Mouse (Mus musculus): ENCODE data around the gene Sbno2. TPM values are rescaled to one million over a fixed set of nuclear protein-coding genes. Genes with fewer than 3 reads are reported as not detected.

Gene Sbno2
- polyA plus RNA-seq, 1 experiment, result 37.3 TPM

DNA sequence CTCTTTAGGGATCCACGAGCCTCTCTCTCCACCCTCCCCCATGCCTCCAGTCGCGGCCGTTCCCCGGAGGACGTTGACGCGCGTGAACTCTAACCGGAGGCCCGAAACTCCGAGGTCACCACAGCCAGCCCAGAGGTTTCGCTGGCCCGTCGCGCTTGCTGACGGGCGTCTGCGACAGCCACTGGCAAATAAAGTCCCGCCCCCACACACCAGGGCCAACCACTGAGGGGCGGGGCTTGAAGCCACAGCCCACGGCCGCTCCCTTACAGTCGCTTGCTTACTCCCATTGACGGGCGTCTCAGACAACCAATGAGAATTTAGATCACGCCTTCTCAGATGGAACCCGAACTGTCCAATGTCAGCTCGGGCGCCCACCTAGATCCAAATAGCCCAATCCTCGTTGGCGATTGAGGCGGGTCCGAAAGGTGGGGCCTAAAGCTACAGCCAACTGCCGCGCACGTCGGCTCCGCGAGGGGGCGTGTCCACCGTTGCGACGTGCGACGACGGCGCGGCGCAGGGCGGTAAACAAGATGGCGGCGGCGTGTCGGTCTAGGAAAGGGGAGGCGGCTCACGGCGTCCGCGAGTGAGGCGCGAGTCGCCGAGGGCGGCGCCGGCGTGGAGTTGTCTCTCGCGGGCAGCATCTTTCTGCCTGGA is 10.0 kb upstream of the Sbno2 start, which contains the start of gene Stk11:
Stk11 (plus strand) TSS at position 514 of the 654 bp plus-strand sequence.
- H3K9ac ChIP-seq (ENCODE audit: low read depth, poor library complexity, severe bottlenecking), result peak within 1 kb of the TSS; percentile 98
- peaks cover 7% of the 10 kb centered on the region; the same call in 1 of the 2 replicates for H3K36me3 ChIP-seq (ENCODE audit: control insufficient read depth, insufficient read depth, low read length, poor library complexity, severe bottlenecking)
- no peaks in the 10 kb centered on the region for H3K9me3 ChIP-seq (replicated peaks; ENCODE audit: control insufficient read depth, insufficient read depth, low read length, poor library complexity, severe bottlenecking)
- TF ChIP-seq CTCF (IDR thresholded peaks at IDR 0.05; ENCODE audit: low read depth, low read length) (no peak), POLR2A (IDR thresholded peaks at IDR 0.05; ENCODE audit: insufficient read depth, low read length) (peak; percentile 78), EP300 (IDR thresholded peaks at IDR 0.05; ENCODE audit: insufficient read depth, low read depth, low read length) (0 out of 2 replicates have a peak, but pooled peaks have one; percentile 41)
- H3K27ac ChIP-seq (ENCODE audit: insufficient read depth, low read length), result peak within 1 kb of the TSS; percentile 12
- peaks cover 6% of the 10 kb centered on the region for H3K4me1 ChIP-seq (ENCODE audit: control insufficient read depth, insufficient read depth, low read length)
- H3K27me3 ChIP-seq (ENCODE audit: control insufficient read depth, insufficient read depth, low read length, poor library complexity, severe bottlenecking), result no peaks in the 10 kb centered on the region
- H3K4me3 ChIP-seq (ENCODE audit: low read depth, low read length), result peak within 1 kb of the TSS; percentile 82

DNA sequence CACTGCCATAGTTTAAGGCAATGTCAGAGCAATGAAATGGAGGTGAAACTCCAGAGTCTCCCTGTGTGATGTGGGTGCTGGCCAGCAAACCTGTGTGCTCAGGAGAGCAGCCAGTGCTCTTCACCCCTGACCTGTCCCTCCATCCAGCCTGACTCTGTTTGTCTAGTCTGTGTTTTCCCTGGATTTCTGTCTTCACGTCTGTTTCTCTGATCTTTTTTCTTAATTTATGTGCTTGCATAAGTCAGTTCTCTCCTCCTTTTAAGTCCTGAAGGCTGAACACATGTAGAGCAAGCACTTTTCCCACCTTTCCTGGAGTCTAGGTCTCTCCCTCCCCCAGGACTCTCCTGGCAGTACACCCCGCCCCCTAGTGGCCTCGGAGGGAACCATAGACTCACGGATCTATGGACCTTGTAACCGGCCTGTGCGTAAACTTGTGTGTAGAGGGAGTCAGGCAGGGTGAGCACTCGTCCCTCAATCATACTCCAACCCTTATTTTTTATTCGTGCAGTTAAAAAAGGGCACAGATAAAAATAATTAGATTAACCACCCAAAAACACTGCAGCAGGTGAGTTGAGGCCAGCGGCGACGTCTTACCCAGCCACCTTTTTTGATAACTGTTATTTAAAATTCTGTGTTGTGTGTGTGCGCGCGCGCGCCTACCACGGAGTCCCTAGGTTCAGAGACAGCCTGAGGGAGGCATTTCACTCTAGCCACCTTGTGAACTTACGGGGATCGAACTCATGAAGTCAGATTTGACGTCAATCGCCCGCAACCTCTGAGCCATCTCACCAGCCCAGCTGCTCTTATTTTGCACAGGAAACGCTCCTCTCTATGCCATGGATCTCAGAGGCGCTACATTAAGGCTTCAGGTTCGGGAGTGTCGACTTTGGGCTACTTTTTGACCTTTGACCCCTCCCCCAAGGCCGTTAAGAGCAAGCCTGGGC is 9.2 kb upstream of the Sbno2 start:
- peak overlapping the region; percentile 75 for H3K4me3 ChIP-seq (ENCODE audit: low read depth, low read length)
- TF ChIP-seq EP300 (IDR thresholded peaks at IDR 0.05; ENCODE audit: insufficient read depth, low read depth, low read length) (no peak), CTCF (IDR thresholded peaks at IDR 0.05; ENCODE audit: low read depth, low read length) (peak; percentile 94)
- H3K9ac ChIP-seq (ENCODE audit: low read depth, poor library complexity, severe bottlenecking), result peak overlapping the region; percentile 58

DNA sequence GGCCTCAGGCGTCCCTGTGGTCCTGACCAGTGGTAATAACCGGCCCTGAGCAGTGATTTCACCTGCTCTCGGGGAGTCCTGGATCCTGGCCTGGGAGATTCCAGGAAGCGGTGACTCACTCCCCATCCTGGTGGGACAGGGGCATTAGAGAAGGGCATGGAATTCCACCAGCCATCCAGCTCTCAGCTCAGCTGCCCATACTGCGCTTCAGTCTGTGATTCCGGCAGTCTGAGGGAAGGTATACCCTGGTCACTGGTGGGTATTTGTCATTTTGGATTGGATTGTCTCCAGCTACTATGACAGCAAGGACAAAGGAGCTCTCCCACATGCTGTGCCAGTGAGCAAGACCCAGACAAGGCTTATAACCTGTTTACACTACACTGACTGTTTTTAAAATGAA is 2.3 kb upstream of the Sbno2 start:
- TF ChIP-seq EP300 (IDR thresholded peaks at IDR 0.05; ENCODE audit: insufficient read depth, low read depth, low read length) (no peak), CTCF (IDR thresholded peaks at IDR 0.05; ENCODE audit: low read depth, low read length) (no peak), POLR2A (IDR thresholded peaks at IDR 0.05; ENCODE audit: insufficient read depth, low read length) (no peak)
- Histone ChIP-seq H3K27ac (ENCODE audit: insufficient read depth, low read length) (no peak overlapping the region), H3K36me3 (ENCODE audit: control insufficient read depth, insufficient read depth, low read length, poor library complexity, severe bottlenecking) (no peaks in the 10 kb centered on the region), H3K9ac (ENCODE audit: low read depth, poor library complexity, severe bottlenecking) (no peak overlapping the region), H3K9me3 (replicated peaks; ENCODE audit: control insufficient read depth, insufficient read depth, low read length, poor library complexity, severe bottlenecking) (no peaks in the 10 kb centered on the region), H3K27me3 (ENCODE audit: control insufficient read depth, insufficient read depth, low read length, poor library complexity, severe bottlenecking) (no peaks in the 10 kb centered on the region), H3K4me1 (ENCODE audit: control insufficient read depth, insufficient read depth, low read length) (peaks cover 6% of the 10 kb centered on the region), H3K4me3 (ENCODE audit: low read depth, low read length) (no peak overlapping the region)

More for the DNA sequence above, 9.2 kb upstream of the Sbno2 start:
- no peaks in the 10 kb centered on the region for H3K27me3 ChIP-seq (ENCODE audit: control insufficient read depth, insufficient read depth, low read length, poor library complexity, severe bottlenecking)
- peaks cover 6% of the 10 kb centered on the region for H3K4me1 ChIP-seq (ENCODE audit: control insufficient read depth, insufficient read depth, low read length)
- no peaks in the 10 kb centered on the region for H3K9me3 ChIP-seq (replicated peaks; ENCODE audit: control insufficient read depth, insufficient read depth, low read length, poor library complexity, severe bottlenecking)
- H3K27ac ChIP-seq (ENCODE audit: insufficient read depth, low read length), result peak overlapping the region; percentile 12
- peaks cover 7% of the 10 kb centered on the region; the same call in 1 of the 2 replicates for H3K36me3 ChIP-seq (ENCODE audit: control insufficient read depth, insufficient read depth, low read length, poor library complexity, severe bottlenecking)

DNA sequence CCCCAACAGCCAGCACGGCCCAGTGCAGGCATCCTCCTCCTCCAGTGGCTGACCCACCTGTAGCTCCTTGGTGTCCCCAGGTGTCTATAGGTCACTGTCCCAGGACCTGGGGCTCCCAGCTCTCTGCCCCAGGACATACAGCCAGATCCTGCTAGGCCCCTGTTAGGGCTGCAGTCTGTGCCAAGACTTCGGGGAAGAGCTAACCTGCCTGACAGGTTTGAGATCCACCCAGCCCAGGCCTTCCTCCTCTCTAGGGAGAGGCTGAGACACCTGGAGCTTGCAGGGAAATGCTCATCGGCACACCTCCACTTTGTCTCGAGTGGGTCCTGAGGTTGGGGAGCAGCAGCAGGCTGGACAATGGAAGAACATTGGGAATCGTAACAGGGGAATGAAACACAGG is 555 bp upstream of the Sbno2 start:
- H3K27ac ChIP-seq (ENCODE audit: insufficient read depth, low read length), result peak overlapping the region; percentile 12; the same call in 1 of the 2 replicates

DNA sequence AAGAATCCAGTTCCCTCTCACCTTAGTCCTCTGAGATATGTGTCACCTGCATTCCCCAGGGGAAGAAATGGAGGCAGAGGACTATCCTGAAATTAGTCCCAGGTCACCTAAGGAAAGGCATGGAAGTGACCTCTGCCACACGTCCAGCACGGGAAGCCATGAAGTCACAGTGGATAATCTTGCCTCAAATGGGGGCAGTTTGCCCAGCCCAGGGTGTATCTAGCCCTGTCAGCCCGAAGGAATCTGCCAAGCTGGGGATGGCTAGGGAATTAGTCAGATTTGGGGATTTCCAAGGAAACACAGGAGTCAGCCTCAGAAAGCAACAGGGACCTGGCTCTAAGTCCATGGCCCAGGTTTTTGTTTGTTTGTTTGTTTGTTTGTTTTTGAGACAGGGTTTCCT is 1.2 kb downstream of the Sbno2 start:
- H3K27ac ChIP-seq (ENCODE audit: insufficient read depth, low read length), result no peak overlapping the region
- no peaks in the 10 kb centered on the region for H3K9me3 ChIP-seq (replicated peaks; ENCODE audit: control insufficient read depth, insufficient read depth, low read length, poor library complexity, severe bottlenecking)
- no peaks in the 10 kb centered on the region for H3K27me3 ChIP-seq (ENCODE audit: control insufficient read depth, insufficient read depth, low read length, poor library complexity, severe bottlenecking)
- no peaks in the 10 kb centered on the region for H3K36me3 ChIP-seq (ENCODE audit: control insufficient read depth, insufficient read depth, low read length, poor library complexity, severe bottlenecking)
- H3K4me3 ChIP-seq (ENCODE audit: low read depth, low read length), result no peak overlapping the region
- TF ChIP-seq POLR2A (IDR thresholded peaks at IDR 0.05; ENCODE audit: insufficient read depth, low read length) (no peak), CTCF (IDR thresholded peaks at IDR 0.05; ENCODE audit: low read depth, low read length) (no peak), EP300 (IDR thresholded peaks at IDR 0.05; ENCODE audit: insufficient read depth, low read depth, low read length) (no peak)
- H3K4me1 ChIP-seq (ENCODE audit: control insufficient read depth, insufficient read depth, low read length), result peaks cover 7% of the 10 kb centered on the region
- no peak overlapping the region for H3K9ac ChIP-seq (ENCODE audit: low read depth, poor library complexity, severe bottlenecking)

More for the DNA sequence above, 555 bp upstream of the Sbno2 start:
- TF ChIP-seq CTCF (IDR thresholded peaks at IDR 0.05; ENCODE audit: low read depth, low read length) (no peak), EP300 (IDR thresholded peaks at IDR 0.05; ENCODE audit: insufficient read depth, low read depth, low read length) (no peak), POLR2A (IDR thresholded peaks at IDR 0.05; ENCODE audit: insufficient read depth, low read length) (no peak)
- Histone ChIP-seq H3K36me3 (ENCODE audit: control insufficient read depth, insufficient read depth, low read length, poor library complexity, severe bottlenecking) (no peaks in the 10 kb centered on the region), H3K4me1 (ENCODE audit: control insufficient read depth, insufficient read depth, low read length) (peaks cover 7% of the 10 kb centered on the region), H3K4me3 (ENCODE audit: low read depth, low read length) (peak overlapping the region; percentile 1; the same call in 1 of the 2 replicates), H3K9me3 (replicated peaks; ENCODE audit: control insufficient read depth, insufficient read depth, low read length, poor library complexity, severe bottlenecking) (no peaks in the 10 kb centered on the region), H3K9ac (ENCODE audit: low read depth, poor library complexity, severe bottlenecking) (peak overlapping the region; percentile 35; the same call in 1 of the 2 replicates), H3K27me3 (ENCODE audit: control insufficient read depth, insufficient read depth, low read length, poor library complexity, severe bottlenecking) (no peaks in the 10 kb centered on the region)
